Mouse (Mus musculus): ENCODE results near the gene Slc7a8.

Slc7a8 gene

DNA sequence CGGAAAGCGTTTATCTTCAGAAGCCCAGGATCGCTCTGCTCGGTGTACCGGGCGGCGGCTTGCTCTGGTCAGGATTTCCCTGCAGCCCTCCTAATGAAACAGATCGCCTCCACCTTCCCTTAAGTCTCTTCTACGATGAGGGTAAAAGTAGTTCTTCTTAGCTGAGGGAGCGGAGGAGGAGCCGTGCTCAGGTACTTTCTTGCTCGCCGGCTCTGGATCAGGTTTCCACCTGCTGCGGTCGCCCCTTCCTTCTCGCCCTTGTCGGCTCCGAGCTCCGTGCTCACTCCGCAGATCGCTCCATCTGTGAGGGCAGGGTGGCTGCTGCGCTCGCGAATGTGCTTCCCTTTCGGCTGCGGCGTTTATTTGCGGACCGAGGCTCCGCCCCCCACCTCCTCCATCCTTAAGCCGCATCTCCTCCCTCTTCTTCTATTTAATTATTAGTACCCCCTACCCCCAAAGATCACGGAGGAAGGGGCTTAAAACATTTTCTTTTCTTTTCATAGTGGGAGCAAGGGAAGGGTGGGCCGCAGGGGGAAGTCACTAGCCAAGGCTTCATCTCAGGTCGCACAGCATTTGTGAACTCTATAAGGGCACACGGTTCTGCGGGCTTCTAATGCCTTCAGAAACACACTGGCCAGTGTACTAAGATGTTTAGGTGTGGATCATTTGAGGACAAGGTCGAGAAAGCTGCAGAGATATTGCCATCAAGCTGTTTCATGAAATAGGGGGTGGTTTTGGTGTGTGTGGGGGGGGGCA is at the start of gene Slc7a8:
Gene Slc7a8 (minus strand): TSS at position 337 of the 756 bp plus-strand sequence.
- in situ Hi-C loops (cut with MboI, MseI): no loop called here

DNA sequence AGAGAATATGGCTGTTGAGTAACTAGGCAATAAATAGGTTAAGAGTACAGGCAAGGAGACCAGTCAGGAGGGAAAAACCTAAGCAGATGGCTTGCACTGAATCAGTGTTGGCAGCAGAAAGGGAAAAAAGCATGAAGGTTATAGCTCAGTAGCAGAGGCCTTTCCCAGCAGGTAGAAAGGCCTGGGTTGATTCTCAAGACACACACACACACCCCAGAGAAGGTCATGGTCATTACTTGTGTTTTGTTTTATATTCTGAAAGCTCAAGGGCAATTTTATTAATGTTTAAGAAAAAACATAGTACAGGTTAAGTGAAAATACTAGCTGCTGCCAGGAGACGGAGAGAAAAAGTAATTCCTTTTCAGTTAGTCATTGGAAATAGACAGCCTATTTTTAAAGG is 42.0 kb upstream of the Slc7a8 start:
- in situ Hi-C loops (cut with MboI, MseI): no loop called here

DNA sequence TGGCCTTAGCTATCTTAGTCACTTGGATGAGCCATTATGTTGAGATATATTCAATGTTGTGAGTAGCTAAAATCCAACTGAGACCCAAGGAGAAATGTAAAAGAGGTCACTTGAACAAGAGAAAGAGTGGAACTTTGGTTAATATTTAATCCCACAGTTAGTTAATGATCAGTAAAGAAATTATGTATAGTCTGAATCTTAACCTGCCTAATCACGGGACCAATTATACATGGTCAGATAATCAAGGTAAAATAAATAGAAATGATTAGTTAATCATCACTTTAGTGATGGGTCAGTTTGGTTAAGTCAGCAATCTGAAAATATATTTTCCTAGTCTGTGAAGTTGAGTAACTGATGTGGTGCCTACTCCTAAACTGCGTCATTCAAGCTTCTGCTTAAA is 40.6 kb upstream of the Slc7a8 start:
- in situ Hi-C loops (cut with MboI, MseI): no loop called here

DNA sequence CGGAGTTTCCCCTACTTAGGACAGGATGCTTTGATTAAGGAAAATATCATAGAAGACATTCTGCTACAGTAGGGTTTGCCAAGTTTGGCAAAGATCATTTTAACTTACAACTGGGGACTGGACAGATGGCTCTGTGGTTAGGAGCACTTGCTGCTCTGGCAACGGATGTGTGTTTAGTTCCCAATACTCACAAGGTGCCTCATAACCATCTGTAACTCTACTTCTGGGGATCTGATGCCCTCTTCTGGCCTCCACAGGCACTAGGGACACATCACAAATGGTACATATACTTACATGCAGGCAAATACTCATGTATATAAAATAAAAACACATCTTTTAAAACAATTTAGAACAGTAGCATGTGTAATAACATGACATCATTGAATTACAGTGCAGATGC is 36.0 kb upstream of the Slc7a8 start:
- in situ Hi-C loops (cut with MboI, MseI): no loop called here

DNA sequence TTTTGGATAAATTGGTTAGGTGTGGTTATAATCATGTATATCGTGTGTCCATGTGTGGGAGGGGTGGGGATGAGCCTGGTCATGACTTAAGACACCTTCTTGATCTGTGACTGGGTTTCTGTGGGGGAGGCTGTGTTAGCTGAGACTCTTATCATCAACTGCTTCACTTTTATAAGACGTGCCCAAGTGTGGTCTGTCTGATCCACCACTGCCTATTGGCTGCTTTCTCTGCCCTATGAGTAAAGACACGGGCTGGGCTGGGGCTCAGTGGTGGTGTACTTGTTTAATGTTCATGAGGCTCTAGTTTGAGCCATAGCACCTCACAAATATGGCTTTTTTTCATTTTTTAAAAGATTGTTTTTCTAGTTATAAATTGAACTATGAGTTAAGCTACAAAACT is 34.0 kb upstream of the Slc7a8 start:
- in situ Hi-C loops (cut with MboI, MseI): no loop called here

DNA sequence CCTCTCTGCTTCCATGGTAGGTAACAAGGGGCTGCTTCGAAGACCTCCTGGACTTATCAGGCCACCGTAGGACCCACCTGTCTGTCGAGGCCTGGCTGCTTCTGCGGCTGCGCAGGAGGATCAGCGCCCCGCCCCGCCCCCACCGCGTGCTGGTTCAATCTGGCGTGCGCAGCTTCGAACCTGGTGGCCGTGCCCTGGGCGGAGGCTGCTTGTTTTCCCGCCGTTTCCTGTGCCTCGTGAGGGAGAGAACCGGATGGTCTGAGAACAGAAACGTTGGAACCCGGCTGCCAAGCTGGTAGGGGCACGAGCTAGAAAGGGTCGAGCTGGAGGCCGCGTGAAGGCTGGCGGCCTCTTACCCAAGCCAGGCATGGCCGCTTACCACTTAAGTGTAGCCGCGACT is 32.2 kb upstream of the Slc7a8 start, which contains the start of gene Rnf212b:
Gene Rnf212b (plus strand): TSS at position 151 of the 400 bp plus-strand sequence.
- in situ Hi-C loops (cut with MboI, MseI): no loop called here

DNA sequence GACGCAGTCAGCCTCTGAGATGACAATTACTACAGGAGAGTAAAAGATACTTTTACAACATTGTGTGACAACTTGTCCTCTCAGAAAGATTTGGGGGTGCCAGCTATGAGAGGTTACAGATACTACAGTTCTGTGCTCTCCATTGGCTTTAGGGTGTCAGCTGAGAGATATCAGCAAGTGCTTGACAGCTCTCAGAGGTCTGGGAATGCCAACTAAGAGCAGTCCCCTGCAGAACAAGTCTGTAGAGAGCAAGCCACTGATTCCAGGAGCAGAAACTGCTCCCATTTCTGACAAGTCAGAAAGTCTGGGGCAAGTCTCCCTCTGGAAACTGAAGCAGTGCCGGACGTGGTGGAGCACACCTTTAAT is 27.9 kb upstream of the Slc7a8 start:
- in situ Hi-C loops (cut with MboI, MseI): no loop called here

DNA sequence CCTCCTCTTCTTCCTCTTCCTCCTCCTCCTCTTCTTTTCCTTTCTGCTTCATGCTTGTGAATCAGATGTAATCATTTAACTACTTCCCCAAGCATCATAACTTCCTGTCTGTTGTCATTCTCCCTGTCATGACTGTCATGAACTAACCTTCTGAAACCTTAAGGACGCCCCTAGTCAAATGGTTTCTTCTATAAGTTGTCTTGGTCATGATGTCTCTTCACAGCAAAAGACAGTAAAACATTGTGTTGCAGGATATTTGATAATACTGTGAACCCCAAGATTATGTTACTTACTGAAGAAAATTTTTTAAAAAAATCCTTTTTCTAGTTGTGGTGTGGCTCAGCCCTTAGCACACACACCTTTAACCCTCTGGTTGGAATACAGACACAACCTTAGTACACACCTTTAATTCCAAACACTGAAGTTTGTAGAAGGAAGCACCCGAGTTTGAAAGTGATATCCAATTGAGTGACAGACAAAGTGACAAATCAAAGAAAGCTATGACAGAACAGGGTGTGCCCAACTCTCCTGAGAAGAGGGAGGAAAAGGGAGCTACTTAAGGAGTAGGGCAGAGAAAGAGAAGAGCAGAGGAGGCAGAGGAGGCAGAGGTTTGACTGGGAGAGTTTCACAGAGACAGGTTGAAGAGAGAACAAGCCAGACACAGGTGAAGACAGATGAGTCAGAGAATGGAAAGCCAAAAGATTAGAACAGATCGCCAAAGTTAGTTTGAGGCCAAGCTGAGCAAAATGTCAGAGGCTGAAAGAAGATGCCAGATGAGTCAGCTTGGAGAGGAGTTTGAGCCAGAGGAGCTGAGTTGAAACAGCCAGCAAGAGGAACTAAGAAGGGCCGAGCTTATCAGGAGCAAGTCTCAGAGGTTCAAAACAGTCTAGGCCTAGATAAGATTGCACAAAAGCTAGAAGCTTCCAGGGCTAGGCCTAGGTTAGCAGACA is 27.2 kb upstream of the Slc7a8 start:
- in situ Hi-C loops (cut with MboI, MseI): no loop called here

DNA sequence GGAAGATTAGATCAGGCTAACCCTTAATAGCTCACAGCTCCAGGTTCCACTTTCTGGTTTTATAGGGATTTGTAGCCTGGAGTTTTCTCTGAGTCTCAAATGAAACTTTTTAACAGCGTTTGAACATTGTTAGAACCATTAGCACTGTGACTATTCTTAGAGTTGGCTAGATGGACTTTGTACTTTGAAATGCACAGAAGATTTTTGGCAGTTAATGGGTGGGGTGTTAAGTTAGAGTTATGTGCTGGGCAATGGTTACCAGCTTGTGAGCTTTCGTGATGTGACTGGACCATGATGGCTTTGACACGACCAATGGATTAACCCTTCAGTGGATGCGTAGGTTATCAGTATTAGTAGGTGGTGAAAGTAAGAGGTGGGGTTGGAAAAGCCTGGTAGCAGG is 24.4 kb upstream of the Slc7a8 start:
- in situ Hi-C loops (cut with MboI, MseI): no loop called here

DNA sequence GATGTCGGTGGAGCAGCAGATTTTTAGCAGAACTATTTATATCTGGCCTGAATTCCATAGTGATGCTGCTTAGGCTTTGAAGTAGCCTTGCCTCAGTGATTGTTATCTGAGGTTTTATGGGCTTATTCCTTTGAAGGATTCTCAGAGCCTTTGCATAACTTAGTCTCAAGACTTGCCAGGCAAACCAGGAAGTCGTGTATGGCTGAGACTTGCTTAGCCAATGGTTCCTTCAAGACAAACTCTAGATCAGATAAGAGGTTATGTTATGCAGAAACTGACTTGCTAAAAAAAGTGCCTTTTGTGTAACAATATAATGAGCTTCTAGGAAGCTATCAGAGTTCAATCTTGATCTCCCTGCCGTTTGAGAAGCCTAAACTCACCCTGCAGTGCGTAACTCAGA is 20.7 kb upstream of the Slc7a8 start:
- in situ Hi-C loops (cut with MboI, MseI): no loop called here

DNA sequence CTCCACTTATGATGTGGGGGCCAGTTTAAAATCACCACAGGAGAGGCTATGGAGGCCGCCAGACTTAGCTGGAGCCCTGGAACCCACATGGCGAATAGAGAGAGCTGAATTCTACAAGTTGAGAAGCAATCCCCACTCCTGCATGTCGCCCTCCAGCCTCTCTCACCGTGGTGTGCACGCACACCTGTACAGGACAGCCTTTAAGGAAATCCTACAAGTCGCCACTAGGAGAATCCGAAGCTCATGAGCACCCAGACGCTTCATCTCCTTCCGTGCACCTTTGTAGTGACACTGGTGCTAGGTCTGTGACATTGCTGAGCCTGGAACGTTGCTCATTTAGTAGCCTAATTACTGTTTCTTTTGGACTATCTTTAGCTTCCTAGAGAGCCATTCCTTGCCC is 17.9 kb upstream of the Slc7a8 start:
- in situ Hi-C loops (cut with MboI, MseI): no loop called here

DNA sequence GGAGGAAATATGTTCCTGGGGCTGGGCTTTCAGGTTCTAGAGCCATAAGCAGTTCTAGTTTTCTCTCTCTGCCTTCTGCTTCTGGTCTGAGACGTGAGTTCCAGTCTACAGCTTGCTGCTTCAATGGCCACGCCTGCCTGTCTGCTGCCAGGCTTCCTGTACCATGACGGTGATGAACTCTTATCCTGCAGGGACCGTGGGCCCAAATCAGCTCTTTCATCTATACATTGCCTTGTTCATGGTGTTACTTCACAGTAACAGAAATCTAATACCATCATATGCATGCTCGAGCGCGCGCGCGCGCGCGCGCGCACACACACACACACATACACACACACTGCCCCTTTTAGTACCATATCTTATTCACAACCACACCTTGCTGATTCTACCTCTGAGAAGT is 15.0 kb upstream of the Slc7a8 start:
- in situ Hi-C loops (cut with MboI, MseI): no loop called here

DNA sequence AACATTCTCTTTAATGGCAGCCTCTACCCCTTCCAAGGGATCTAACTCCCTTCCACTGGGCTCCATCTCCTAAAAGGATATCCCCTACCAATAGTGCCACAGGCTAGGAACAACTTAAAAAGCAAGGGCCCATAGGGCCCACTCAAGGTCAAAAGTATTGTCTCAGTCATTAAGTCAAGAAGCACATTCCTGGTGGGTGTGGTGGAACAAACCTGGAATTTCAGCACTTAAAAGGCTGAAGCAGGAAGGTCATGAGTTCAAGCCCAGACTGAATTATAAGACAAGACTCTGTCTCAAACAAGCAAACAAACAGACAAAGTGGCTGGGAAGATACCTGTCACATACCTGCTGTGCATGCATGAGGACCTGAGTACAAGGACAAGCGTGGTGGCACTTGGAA is 14.2 kb upstream of the Slc7a8 start:
- in situ Hi-C loops (cut with MboI, MseI): no loop called here

DNA sequence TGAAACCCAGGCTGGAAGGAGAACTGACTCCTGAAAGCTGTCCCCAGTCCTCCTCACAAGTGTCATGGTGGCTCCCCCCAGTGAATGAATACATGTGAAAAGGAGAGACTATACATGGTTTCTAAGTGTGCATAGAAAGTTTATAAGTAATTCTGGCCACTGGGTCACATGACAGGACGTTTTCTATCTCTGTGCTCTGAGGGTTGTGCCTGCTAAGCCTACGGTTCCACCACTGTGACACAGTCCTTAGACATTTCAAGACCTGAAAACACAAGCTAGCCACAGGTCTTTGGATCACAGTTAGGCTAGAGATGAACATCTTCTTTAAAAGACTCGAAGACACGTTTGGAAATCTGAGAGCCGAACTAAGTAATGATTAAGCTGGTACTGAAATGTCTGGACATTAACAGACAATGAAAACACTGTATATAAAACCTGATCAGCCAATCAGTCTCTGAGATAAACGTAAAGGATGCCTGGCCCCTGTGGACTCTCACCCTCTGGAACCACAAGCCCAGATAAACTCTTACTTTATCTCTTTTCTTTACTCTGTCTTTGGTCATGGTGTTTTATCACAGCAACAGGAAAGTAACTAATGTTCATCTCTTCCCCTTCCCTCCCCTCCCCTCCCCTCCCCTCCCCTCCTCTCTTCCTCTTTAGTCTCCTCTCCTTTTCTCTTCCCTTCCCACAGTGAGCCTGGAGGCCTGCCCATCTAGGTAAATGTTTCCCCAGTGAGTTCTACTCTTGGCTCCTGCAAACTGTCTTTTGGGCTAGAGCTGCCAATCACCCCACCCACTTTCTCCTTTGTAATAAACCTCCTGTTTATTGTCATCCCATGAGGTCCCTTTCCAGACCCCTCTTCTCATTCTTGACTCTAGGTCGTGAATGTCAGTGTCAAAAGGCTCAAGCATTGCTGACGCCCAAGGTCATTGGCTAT is 12.4 kb upstream of the Slc7a8 start:
- in situ Hi-C loops (cut with MboI, MseI): no loop called here

DNA sequence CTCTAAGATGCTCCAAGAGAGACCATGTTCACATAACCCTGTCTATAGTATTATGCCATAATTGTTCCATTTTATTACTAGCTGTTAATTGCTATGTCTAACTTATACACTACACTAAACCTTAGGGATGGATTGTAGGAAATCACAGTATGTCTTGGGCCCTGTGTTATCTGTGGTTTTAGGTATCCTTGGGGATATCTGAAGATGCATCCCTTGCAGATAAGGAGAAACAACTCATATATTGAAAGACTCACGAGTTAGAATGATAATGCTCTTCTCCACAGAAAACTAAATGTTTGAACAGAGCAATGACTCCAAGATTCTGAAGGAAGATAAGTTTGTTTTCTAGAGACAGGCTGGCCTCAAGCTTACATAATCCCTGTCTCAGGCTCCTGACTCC is 11.6 kb upstream of the Slc7a8 start:
- in situ Hi-C loops (cut with MboI, MseI): no loop called here

DNA sequence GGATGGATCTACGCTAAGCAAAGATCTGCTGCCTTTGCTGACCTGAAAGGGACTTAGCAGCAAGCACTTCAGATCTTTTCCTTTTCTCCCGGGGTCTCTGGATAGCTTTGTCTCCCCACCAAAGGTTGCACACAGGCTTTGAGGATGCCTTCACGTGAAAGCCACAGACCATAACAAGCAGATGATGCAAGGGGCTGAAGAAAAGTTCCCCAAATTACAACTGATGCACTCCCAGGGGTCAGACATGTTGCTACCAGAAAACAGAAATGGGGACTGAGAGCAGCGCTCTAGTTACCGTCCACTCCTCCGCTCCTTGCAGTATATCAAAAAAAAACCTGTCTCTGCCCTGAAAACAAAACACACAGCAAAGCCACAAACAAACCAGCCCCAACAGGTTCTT is 10.4 kb upstream of the Slc7a8 start:
- in situ Hi-C loops (cut with MboI, MseI): no loop called here

DNA sequence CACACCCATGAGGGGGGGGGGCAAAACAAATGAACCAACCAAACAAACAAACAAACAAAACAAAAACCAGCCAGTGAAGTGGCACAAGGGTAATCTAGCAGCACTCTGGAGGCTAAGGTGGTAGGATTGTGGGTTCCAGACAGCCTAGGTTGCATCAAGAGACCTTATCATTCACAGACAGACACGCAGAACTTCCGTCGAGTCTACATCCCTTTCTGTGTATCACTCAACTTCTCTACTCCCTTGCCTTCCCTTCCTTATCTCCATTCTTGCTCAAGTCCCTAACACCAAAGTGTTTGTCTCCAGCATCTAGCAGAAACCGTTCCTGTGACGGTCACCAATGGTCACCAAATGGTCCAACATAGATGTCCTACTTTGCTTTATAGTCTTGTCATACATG is 6.5 kb upstream of the Slc7a8 start:
- in situ Hi-C loops (cut with MboI, MseI): loop anchor here (5.0 kb wide), 1 partner anchor 76 kb away; the partner anchor contains the start of gene Cebpe

DNA sequence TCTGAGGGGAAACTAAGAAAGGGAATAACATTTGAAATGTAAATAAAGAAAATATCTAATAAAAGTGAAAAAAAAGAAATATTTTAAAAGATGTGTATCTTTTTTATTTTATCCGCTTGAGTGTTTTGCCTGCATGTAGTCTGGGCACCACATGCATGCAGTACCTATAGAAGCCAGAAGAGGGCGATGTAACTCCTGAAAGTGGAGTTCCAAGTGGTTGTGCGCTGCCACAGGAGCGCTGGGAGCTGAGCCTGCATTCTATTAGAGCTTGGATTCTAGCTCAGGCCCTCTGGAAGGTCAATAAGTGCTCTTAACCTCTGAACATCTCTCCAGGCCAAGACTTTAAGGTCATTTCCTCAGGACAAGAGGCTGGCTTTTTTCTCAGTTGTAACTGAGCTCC is 5.5 kb upstream of the Slc7a8 start:
- in situ Hi-C loops (cut with MboI, MseI): loop anchor here (5.0 kb wide), 1 partner anchor 75 kb away; the partner anchor contains the start of gene Cebpe

DNA sequence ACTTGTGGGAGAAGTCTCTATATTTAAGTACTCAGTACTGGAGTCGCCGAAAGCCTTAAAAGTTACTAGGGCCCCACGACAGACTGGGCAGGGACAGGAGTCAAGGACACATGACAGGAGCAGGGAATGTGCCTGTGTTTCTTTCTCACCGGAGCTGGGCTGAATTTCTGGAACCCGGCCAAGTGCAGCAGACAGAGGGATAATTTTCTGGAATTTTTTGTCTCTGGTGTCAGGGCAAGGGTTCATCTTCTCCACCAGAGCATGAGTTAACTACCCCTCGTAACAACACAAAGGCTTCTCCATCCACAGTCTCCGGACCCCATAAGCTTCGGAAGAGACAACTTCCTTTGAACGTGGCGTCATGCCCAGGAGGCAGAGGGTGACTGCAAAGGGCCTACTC is 4.7 kb upstream of the Slc7a8 start:
- in situ Hi-C loops (cut with MboI, MseI): loop anchor here (5.0 kb wide), 1 partner anchor 74 kb away; the partner anchor contains the start of gene Cebpe

DNA sequence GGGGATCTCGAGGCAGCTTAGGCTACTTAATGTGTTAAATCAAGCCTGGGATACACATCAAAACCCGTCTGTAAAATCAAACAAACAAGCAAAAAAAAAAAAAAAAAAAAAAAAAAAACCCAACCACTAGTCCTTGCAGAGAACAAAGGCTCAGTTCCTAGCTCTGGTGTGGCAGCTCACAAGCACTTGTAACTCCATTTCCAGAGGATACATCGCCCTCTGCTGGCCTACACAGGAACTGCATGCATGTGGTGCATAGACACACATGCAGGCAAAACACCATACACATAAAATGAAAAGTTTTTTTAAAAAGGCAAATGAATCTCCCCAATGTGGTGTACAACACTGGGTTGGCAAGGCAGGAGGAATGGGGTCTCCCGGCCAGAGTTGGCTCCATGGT is 4.2 kb upstream of the Slc7a8 start:
- in situ Hi-C loops (cut with MboI, MseI): loop anchor here (5.0 kb wide), 1 partner anchor 74 kb away; the partner anchor contains the start of gene Cebpe

DNA sequence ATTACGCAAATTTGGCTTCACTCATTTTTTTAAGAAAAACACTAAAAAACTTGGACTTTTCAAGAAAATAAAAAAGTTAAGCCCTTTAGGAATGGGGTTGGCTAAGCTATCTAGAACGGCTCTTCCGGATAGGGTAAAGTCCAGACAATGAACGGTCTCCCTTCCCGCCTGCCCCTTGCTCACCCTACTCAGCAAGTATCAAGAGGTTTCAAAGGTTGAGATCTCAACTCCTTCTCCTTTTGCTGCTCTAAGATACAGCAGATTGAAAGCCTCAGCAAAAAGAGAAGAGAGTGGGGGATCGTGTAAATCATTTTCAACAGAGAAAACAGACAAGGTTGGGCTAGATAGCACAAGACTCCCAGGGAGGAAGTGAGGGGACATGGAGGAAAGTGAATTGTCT is 1.2 kb upstream of the Slc7a8 start:
- in situ Hi-C loops (cut with MboI, MseI): no loop called here
